8 mouse cellular contexts compared by ENCODE assay signal in the genomic region with DNA sequence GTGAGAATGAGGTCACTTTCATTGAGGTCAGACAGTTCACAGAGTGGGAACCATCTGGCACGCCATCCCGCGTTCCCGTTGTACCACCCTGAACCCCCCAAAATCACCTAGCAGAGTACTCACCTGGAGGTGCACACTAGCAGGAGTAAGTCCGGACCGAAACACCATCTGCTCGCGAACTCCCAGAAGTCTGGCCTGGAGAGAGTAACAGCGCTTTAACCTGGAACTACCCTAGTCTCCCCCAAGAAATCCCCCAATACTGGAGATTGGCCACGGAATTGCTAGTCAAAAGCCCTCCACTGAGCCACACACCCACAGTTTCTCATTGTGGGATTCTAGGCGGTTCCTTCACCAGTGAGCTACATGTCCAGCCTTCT. TPM values are rescaled to one million over a fixed set of nuclear protein-coding genes. Genes with fewer than 3 reads are reported as not detected.
DNase-seq lines count a peak whose midpoint lies in the region; ATAC-seq and TF ChIP-seq lines count a peak whose summit lies in the region.

No protein-coding gene starts in this region.

- ATAC-seq in lung, embryonic 16.5 days (ENCODE audit: low read depth) = no peak
- no peak for ATAC-seq in forebrain, embryonic 13.5 days
- no peak for ATAC-seq in limb, embryonic 14.5 days (ENCODE audit: low FRiP score, low read depth)
- ATAC-seq in stomach, embryonic 14.5 days (ENCODE audit: insufficient number of reproducible peaks, insufficient read depth, low FRiP score, low read depth) = no peak

- 3% methylated on average over 11 of the region's 11 CpGs for WGBS in lung, embryonic 16.5 days
- 3% methylated on average over 11 of the region's 11 CpGs for WGBS in forebrain, embryonic 13.5 days
- WGBS in limb, embryonic 14.5 days = under 1% methylated on average over 11 of the region's 11 CpGs
- 2% methylated on average over 11 of the region's 11 CpGs for WGBS in stomach, embryonic 14.5 days

- peak overlapping the region; percentile 95 for H3K4me2 ChIP-seq in lung, embryonic 16.5 days (ENCODE audit: low read depth, low read length)
- H3K4me2 ChIP-seq in forebrain, embryonic 13.5 days = peak overlapping the region; percentile 85
- H3K4me2 ChIP-seq in limb, embryonic 14.5 days (replicated peaks; ENCODE audit: low read depth, low read length, severe bottlenecking) = peak overlapping the region; percentile 68
- H3K4me2 ChIP-seq in stomach, embryonic 14.5 days (replicated peaks; ENCODE audit: low read depth, low read length) = peak overlapping the region; percentile 90

- H3K9me3 ChIP-seq in lung, embryonic 16.5 days (ENCODE audit: control insufficient read depth, low read length) = no peaks in the 10 kb centered on the region
- H3K9me3 ChIP-seq in forebrain, embryonic 13.5 days (replicated peaks) = no peaks in the 10 kb centered on the region
- no peaks in the 10 kb centered on the region for H3K9me3 ChIP-seq in limb, embryonic 14.5 days (ENCODE audit: control insufficient read depth, low read length)
- no peaks in the 10 kb centered on the region for H3K9me3 ChIP-seq in stomach, embryonic 14.5 days (ENCODE audit: control insufficient read depth, low read depth, low read length)

- 0 out of 2 replicates have a peak overlapping the region, but pooled peaks have one; percentile 4 for H3K27ac ChIP-seq in lung, embryonic 16.5 days (ENCODE audit: low read length)
- H3K27ac ChIP-seq in forebrain, embryonic 13.5 days = peak overlapping the region; percentile 19; the same call in 1 of the 2 replicates
- H3K27ac ChIP-seq in limb, embryonic 14.5 days (replicated peaks; ENCODE audit: low read depth, low read length) = 0 out of 2 replicates have a peak overlapping the region, but pooled peaks have one; percentile 43
- peak overlapping the region; percentile 53 for H3K27ac ChIP-seq in stomach, embryonic 14.5 days (ENCODE audit: low read length)

- peak overlapping the region; percentile 65 for H3K4me3 ChIP-seq in lung, embryonic 16.5 days (ENCODE audit: low read length)
- peak overlapping the region; percentile 53 for H3K4me3 ChIP-seq in forebrain, embryonic 13.5 days
- peak overlapping the region; percentile 40 for H3K4me3 ChIP-seq in limb, embryonic 14.5 days (replicated peaks; ENCODE audit: low read length)
- H3K4me3 ChIP-seq in stomach, embryonic 14.5 days (ENCODE audit: low read depth, low read length) = peak overlapping the region; percentile 51

- DNase-seq in lung, postnatal 14 days = no peak
- DNase-seq in limb, embryonic 14.5 days (ENCODE audit: low spot score) = no peak
- no peak for DNase-seq in right cerebral cortex, postnatal 4 days
- no peak for DNase-seq in cerebellum, postnatal 25 days
- no peak for DNase-seq in cerebellum, adult 8-10 months

- no peak for TF ChIP-seq POLR2A in limb, embryonic 14.5 days (IDR thresholded peaks at IDR 0.05; ENCODE audit: borderline replicate concordance, extremely low read depth, insufficient read depth, insufficient read length)

- peak overlapping the region; percentile 86 for H3K9ac ChIP-seq in lung, embryonic 16.5 days (ENCODE audit: low read length)
- peak overlapping the region; percentile 73 for H3K9ac ChIP-seq in forebrain, embryonic 13.5 days
- H3K9ac ChIP-seq in limb, embryonic 14.5 days (ENCODE audit: low read depth, low read length, severe bottlenecking) = peak overlapping the region; percentile 44
- no peak overlapping the region; the same call in 1 of the 2 replicates for H3K9ac ChIP-seq in stomach, embryonic 14.5 days (replicated peaks; ENCODE audit: low read depth, low read length)

- H3K36me3 ChIP-seq in lung, embryonic 16.5 days (ENCODE audit: control insufficient read depth, insufficient read depth, low read length) = no peaks in the 10 kb centered on the region
- H3K36me3 ChIP-seq in forebrain, embryonic 13.5 days (ENCODE audit: poor library complexity, severe bottlenecking) = no peaks in the 10 kb centered on the region; the same call in 1 of the 2 replicates
- H3K36me3 ChIP-seq in limb, embryonic 14.5 days (ENCODE audit: control insufficient read depth, insufficient read depth, low read length) = no peaks in the 10 kb centered on the region
- H3K36me3 ChIP-seq in stomach, embryonic 14.5 days (ENCODE audit: control insufficient read depth, insufficient read depth, low read length) = no peaks in the 10 kb centered on the region

- peaks cover 2% of the 10 kb centered on the region; the same call in 1 of the 2 replicates for H3K27me3 ChIP-seq in lung, embryonic 16.5 days (ENCODE audit: control insufficient read depth, insufficient read depth, low read depth, low read length)
- peaks cover 34% of the 10 kb centered on the region for H3K27me3 ChIP-seq in forebrain, embryonic 13.5 days
- H3K27me3 ChIP-seq in limb, embryonic 14.5 days (ENCODE audit: control insufficient read depth, insufficient read depth, low read length) = no peaks in the 10 kb centered on the region
- no peaks in the 10 kb centered on the region for H3K27me3 ChIP-seq in stomach, embryonic 14.5 days (ENCODE audit: control insufficient read depth, insufficient read depth, low read length)

- H3K4me1 ChIP-seq in lung, embryonic 16.5 days (replicated peaks; ENCODE audit: control insufficient read depth, insufficient read depth, low read length) = peaks cover 36% of the 10 kb centered on the region
- peaks cover 37% of the 10 kb centered on the region for H3K4me1 ChIP-seq in forebrain, embryonic 13.5 days
- peaks cover 32% of the 10 kb centered on the region for H3K4me1 ChIP-seq in limb, embryonic 14.5 days (ENCODE audit: control insufficient read depth, insufficient read depth, low read length)
- H3K4me1 ChIP-seq in stomach, embryonic 14.5 days (ENCODE audit: control insufficient read depth, insufficient read depth, low read length) = peaks cover 32% of the 10 kb centered on the region; the same call in 1 of the 2 replicates

RNA-seq across cellular contexts. Expression of gene Hrc, which starts 5.0 kb away (rescaled TPM):
- 1.8 and 2.0 TPM in 2 replicates for polyA plus RNA-seq in lung, embryonic 16.5 days (2015; fragmentation: Nextera tagmentation; extraction: Ambion mirVana)
- 0.06 TPM in 1 of 2 replicates, not detected in the other for polyA plus RNA-seq in forebrain, embryonic 13.5 days (2015; fragmentation: Nextera tagmentation; extraction: Ambion mirVana)
- polyA plus RNA-seq in limb, embryonic 14.5 days (2012; rRNA removed) = 9.5 and 17.9 TPM in 2 replicates
- 4.1 and 5.9 TPM in 2 replicates for polyA plus RNA-seq in limb, embryonic 14.5 days (2014; fragmentation: Nextera tagmentation; extraction: Ambion mirVana)
- polyA plus RNA-seq in stomach, embryonic 14.5 days (2014; fragmentation: Nextera tagmentation; extraction: Ambion mirVana) = 0.78 and 1.8 TPM in 2 replicates

RNA-seq across cellular contexts. Expression of gene Trpm4, which starts 6.5 kb away (rescaled TPM):
- 19.6 and 25.0 TPM in 2 replicates for polyA plus RNA-seq in lung, embryonic 16.5 days (2015; fragmentation: Nextera tagmentation; extraction: Ambion mirVana)
- 5.0 and 6.4 TPM in 2 replicates for polyA plus RNA-seq in forebrain, embryonic 13.5 days (2015; fragmentation: Nextera tagmentation; extraction: Ambion mirVana)
- polyA plus RNA-seq in limb, embryonic 14.5 days (2012; rRNA removed) = 42.6 and 46.1 TPM in 2 replicates
- polyA plus RNA-seq in limb, embryonic 14.5 days (2014; fragmentation: Nextera tagmentation; extraction: Ambion mirVana) = 15.8 TPM in 2 replicates
- 18.3 and 23.5 TPM in 2 replicates for polyA plus RNA-seq in stomach, embryonic 14.5 days (2014; fragmentation: Nextera tagmentation; extraction: Ambion mirVana)

RNA-seq across cellular contexts. Expression of gene Ppfia3, which starts 26.8 kb away (rescaled TPM):
- polyA plus RNA-seq in lung, embryonic 16.5 days (2015; fragmentation: Nextera tagmentation; extraction: Ambion mirVana) = 2.2 and 2.5 TPM in 2 replicates
- polyA plus RNA-seq in forebrain, embryonic 13.5 days (2015; fragmentation: Nextera tagmentation; extraction: Ambion mirVana) = 12.0 and 12.7 TPM in 2 replicates
- 12.3 and 13.8 TPM in 2 replicates for polyA plus RNA-seq in limb, embryonic 14.5 days (2012; rRNA removed)
- polyA plus RNA-seq in limb, embryonic 14.5 days (2014; fragmentation: Nextera tagmentation; extraction: Ambion mirVana) = 8.4 and 9.0 TPM in 2 replicates
- polyA plus RNA-seq in stomach, embryonic 14.5 days (2014; fragmentation: Nextera tagmentation; extraction: Ambion mirVana) = 5.2 and 6.1 TPM in 2 replicates

RNA-seq across cellular contexts. Expression of gene Lin7b, which starts 30.3 kb away (rescaled TPM):
- 0.53 TPM in 2 replicates for polyA plus RNA-seq in lung, embryonic 16.5 days (2015; fragmentation: Nextera tagmentation; extraction: Ambion mirVana)
- polyA plus RNA-seq in forebrain, embryonic 13.5 days (2015; fragmentation: Nextera tagmentation; extraction: Ambion mirVana) = 2.9 and 4.5 TPM in 2 replicates
- 4.1 and 4.7 TPM in 2 replicates for polyA plus RNA-seq in limb, embryonic 14.5 days (2012; rRNA removed)
- polyA plus RNA-seq in limb, embryonic 14.5 days (2014; fragmentation: Nextera tagmentation; extraction: Ambion mirVana) = 1.7 and 2.2 TPM in 2 replicates
- polyA plus RNA-seq in stomach, embryonic 14.5 days (2014; fragmentation: Nextera tagmentation; extraction: Ambion mirVana) = 4.2 and 5.1 TPM in 2 replicates

RNA-seq across cellular contexts. Expression of gene Snrnp70, which starts 55.5 kb away (rescaled TPM):
- 181 and 191 TPM in 2 replicates for polyA plus RNA-seq in lung, embryonic 16.5 days (2015; fragmentation: Nextera tagmentation; extraction: Ambion mirVana)
- polyA plus RNA-seq in forebrain, embryonic 13.5 days (2015; fragmentation: Nextera tagmentation; extraction: Ambion mirVana) = 250 and 254 TPM in 2 replicates
- 539 and 694 TPM in 2 replicates for polyA plus RNA-seq in limb, embryonic 14.5 days (2012; rRNA removed)
- polyA plus RNA-seq in limb, embryonic 14.5 days (2014; fragmentation: Nextera tagmentation; extraction: Ambion mirVana) = 69.7 and 73.7 TPM in 2 replicates
- 118 and 124 TPM in 2 replicates for polyA plus RNA-seq in stomach, embryonic 14.5 days (2014; fragmentation: Nextera tagmentation; extraction: Ambion mirVana)
